Mouse (Mus musculus) heart, adult 9 months (tissue): ENCODE results near the gene Cacnb4.
A peak's percentile ranks its signal among the peaks of the same experiment; 100 is the strongest.

ENCODE experiments used
- DNase-seq, 2 experiments: peaks; one replicate each; pipeline ENCODE4 v3.0.0; 2022; ENCODE audit warnings: low spot score in 2 of 2

Cacnb4 gene

GRCm38 (mm10) chr2:52568131-52568530 lies 108.5 kb downstream of the Cacnb4 start:
- no peak for DNase-seq

GRCm38 (mm10) chr2:52567421-52567820 lies 109.2 kb downstream of the Cacnb4 start:
- peak; percentile 73 to 76 for DNase-seq

GRCm38 (mm10) chr2:52563277-52563676 lies 113.4 kb downstream of the Cacnb4 start:
- DNase-seq: no peak

- no peak for DNase-seq
These were observed 114.3 kb downstream of the Cacnb4 start for GRCm38 (mm10) chr2:52562356-52562755.

- no peak for DNase-seq
These were observed 115.5 kb downstream of the Cacnb4 start for GRCm38 (mm10) chr2:52561137-52561536.

GRCm38 (mm10) chr2:52560266-52560665 lies 116.4 kb downstream of the Cacnb4 start:
- DNase-seq: no peak

GRCm38 (mm10) chr2:52558411-52558810 lies 118.2 kb downstream of the Cacnb4 start:
- DNase-seq: peak; percentile 31 to 43

- DNase-seq: no peak
These were observed 118.9 kb downstream of the Cacnb4 start for GRCm38 (mm10) chr2:52557503-52558275.

- DNase-seq: no peak
These were observed 119.7 kb downstream of the Cacnb4 start for GRCm38 (mm10) chr2:52556961-52557326.

GRCm38 (mm10) chr2:52556298-52556960 lies 120.2 kb downstream of the Cacnb4 start:
- no peak for DNase-seq

GRCm38 (mm10) chr2:52548401-52548800 lies 128.2 kb downstream of the Cacnb4 start:
- DNase-seq: no peak

- no peak for DNase-seq
These were observed 129.3 kb downstream of the Cacnb4 start for GRCm38 (mm10) chr2:52547331-52547730.

GRCm38 (mm10) chr2:52544527-52544926 lies 132.1 kb downstream of the Cacnb4 start:
- DNase-seq: no peak

- no peak for DNase-seq
These were observed 135.6 kb downstream of the Cacnb4 start for GRCm38 (mm10) chr2:52541068-52541467.

- DNase-seq: no peak
These were observed 137.3 kb downstream of the Cacnb4 start for GRCm38 (mm10) chr2:52539318-52539717.

GRCm38 (mm10) chr2:52537645-52538044 lies 139.0 kb downstream of the Cacnb4 start:
- DNase-seq: no peak

- DNase-seq: no peak
These were observed 139.5 kb downstream of the Cacnb4 start for GRCm38 (mm10) chr2:52537155-52537554.

- no peak for DNase-seq
These were observed 140.1 kb downstream of the Cacnb4 start for GRCm38 (mm10) chr2:52536511-52536910.

- DNase-seq: peak; percentile 45 to 70
These were observed 142.9 kb downstream of the Cacnb4 start for GRCm38 (mm10) chr2:52533696-52534095.

- DNase-seq: no peak
These were observed 146.1 kb downstream of the Cacnb4 start for GRCm38 (mm10) chr2:52530521-52530920.

- no peak for DNase-seq
These were observed 147.4 kb downstream of the Cacnb4 start for GRCm38 (mm10) chr2:52529245-52529644.

GRCm38 (mm10) chr2:52525876-52526592 lies 150.6 kb downstream of the Cacnb4 start:
- DNase-seq: peak in 1 of 2 experiments; percentile 29
